Mouse (Mus musculus): ENCODE measurements at regions not wholly inside any gene's neighbourhood (a gene's known extent, or its start where the extent isn't known, plus 50 kb on each side); places are given as distances from the start of the nearest gene placed in this dataset.

- WGBS: 76% methylated on average over 5 of the region's 6 CpGs
- no peaks in the 10 kb centered on the region for H3K27me3 ChIP-seq (ENCODE audit: control insufficient read depth, insufficient read depth, low read length)
- H3K4me3 ChIP-seq (ENCODE audit: low read depth, low read length): no peak overlapping the region
- ATAC-seq (replicated peaks; ENCODE audit: low FRiP score) (no peak), DNase-seq (ENCODE audit: low spot score) (no peak)
- no peaks in the 10 kb centered on the region for H3K9me3 ChIP-seq (ENCODE audit: control insufficient read depth, low read length)
- H3K9ac ChIP-seq (ENCODE audit: low read length): no peak overlapping the region
- no peak overlapping the region for H3K27ac ChIP-seq (ENCODE audit: low read depth, low read length)
- no peaks in the 10 kb centered on the region for H3K36me3 ChIP-seq (ENCODE audit: control insufficient read depth, insufficient read depth, low read length)
- no peak overlapping the region for H3K4me2 ChIP-seq (ENCODE audit: low read depth, low read length, severe bottlenecking)
- H3K4me1 ChIP-seq (replicated peaks; ENCODE audit: control insufficient read depth, insufficient read depth, low read length): no peaks in the 10 kb centered on the region
Measured at GRCm38 (mm10) chr13:52007585-52008395, 161.3 kb downstream of the Gadd45g start.

GRCm38 (mm10) chr13:52009231-52009630, 162.8 kb downstream of the Gadd45g start:
- H3K27me3 ChIP-seq (ENCODE audit: control insufficient read depth, insufficient read depth, low read length): no peaks in the 10 kb centered on the region
- H3K4me1 ChIP-seq (replicated peaks; ENCODE audit: control insufficient read depth, insufficient read depth, low read length): peaks cover 5% of the 10 kb centered on the region; the same call in 1 of the 2 replicates
- ATAC-seq (replicated peaks; ENCODE audit: low FRiP score) (no peak), DNase-seq (ENCODE audit: low spot score) (no peak)
- no peaks in the 10 kb centered on the region for H3K9me3 ChIP-seq (ENCODE audit: control insufficient read depth, low read length)
- no peaks in the 10 kb centered on the region for H3K36me3 ChIP-seq (ENCODE audit: control insufficient read depth, insufficient read depth, low read length)
- no peak overlapping the region for H3K9ac ChIP-seq (ENCODE audit: low read length)
- H3K4me3 ChIP-seq (ENCODE audit: low read depth, low read length): no peak overlapping the region
- H3K27ac ChIP-seq (ENCODE audit: low read depth, low read length): no peak overlapping the region
- 89% methylated on average over 4 of the region's 4 CpGs for WGBS
- H3K4me2 ChIP-seq (ENCODE audit: low read depth, low read length, severe bottlenecking): no peak overlapping the region

- Histone ChIP-seq H3K36me3 (ENCODE audit: control insufficient read depth, insufficient read depth, low read length) (no peaks in the 10 kb centered on the region), H3K27ac (ENCODE audit: low read depth, low read length) (no peak overlapping the region), H3K4me1 (replicated peaks; ENCODE audit: control insufficient read depth, insufficient read depth, low read length) (peaks cover 7% of the 10 kb centered on the region; the same call in 1 of the 2 replicates), H3K9me3 (ENCODE audit: control insufficient read depth, low read length) (no peaks in the 10 kb centered on the region), H3K27me3 (ENCODE audit: control insufficient read depth, insufficient read depth, low read length) (no peaks in the 10 kb centered on the region), H3K4me2 (ENCODE audit: low read depth, low read length, severe bottlenecking) (no peak overlapping the region), H3K9ac (ENCODE audit: low read length) (no peak overlapping the region), H3K4me3 (ENCODE audit: low read depth, low read length) (no peak overlapping the region)
- WGBS: 93% methylated on average over 6 of the region's 6 CpGs
- DNase-seq (ENCODE audit: low spot score): no peak
- ATAC-seq (replicated peaks; ENCODE audit: low FRiP score): no peak
Measured at GRCm38 (mm10) chr13:52009766-52010165, 163.3 kb downstream of the Gadd45g start.

GRCm38 (mm10) chr13:52011001-52011400, 164.5 kb downstream of the Gadd45g start:
- H3K4me2 ChIP-seq (ENCODE audit: low read depth, low read length, severe bottlenecking): no peak overlapping the region
- ATAC-seq (replicated peaks; ENCODE audit: low FRiP score) (no peak), DNase-seq (ENCODE audit: low spot score) (no peak)
- WGBS: 80% methylated on average over 3 of the region's 3 CpGs
- no peak overlapping the region for H3K27ac ChIP-seq (ENCODE audit: low read depth, low read length)
- H3K9ac ChIP-seq (ENCODE audit: low read length): no peak overlapping the region
- H3K4me1 ChIP-seq (replicated peaks; ENCODE audit: control insufficient read depth, insufficient read depth, low read length): peaks cover 12% of the 10 kb centered on the region; the same call in 1 of the 2 replicates
- H3K9me3 ChIP-seq (ENCODE audit: control insufficient read depth, low read length): no peaks in the 10 kb centered on the region
- no peaks in the 10 kb centered on the region for H3K36me3 ChIP-seq (ENCODE audit: control insufficient read depth, insufficient read depth, low read length)
- H3K4me3 ChIP-seq (ENCODE audit: low read depth, low read length): no peak overlapping the region
- no peaks in the 10 kb centered on the region for H3K27me3 ChIP-seq (ENCODE audit: control insufficient read depth, insufficient read depth, low read length)

- no peak for DNase-seq (ENCODE audit: low spot score)
- H3K4me2 ChIP-seq (ENCODE audit: low read depth, low read length, severe bottlenecking): no peak overlapping the region
- no peaks in the 10 kb centered on the region for H3K36me3 ChIP-seq (ENCODE audit: control insufficient read depth, insufficient read depth, low read length)
- no peak for ATAC-seq (replicated peaks; ENCODE audit: low FRiP score)
- no peak overlapping the region for H3K9ac ChIP-seq (ENCODE audit: low read length)
- H3K27me3 ChIP-seq (ENCODE audit: control insufficient read depth, insufficient read depth, low read length): no peaks in the 10 kb centered on the region
- H3K4me1 ChIP-seq (replicated peaks; ENCODE audit: control insufficient read depth, insufficient read depth, low read length): peaks cover 12% of the 10 kb centered on the region; the same call in 1 of the 2 replicates
- H3K9me3 ChIP-seq (ENCODE audit: control insufficient read depth, low read length): no peaks in the 10 kb centered on the region
- H3K4me3 ChIP-seq (ENCODE audit: low read depth, low read length): no peak overlapping the region
- whole genome bisulfite sequencing: 71% methylated on average over 1 of the region's 1 CpGs
- H3K27ac ChIP-seq (ENCODE audit: low read depth, low read length): no peak overlapping the region
Measured at GRCm38 (mm10) chr13:52013182-52013581, 166.7 kb downstream of the Gadd45g start.

- no peaks in the 10 kb centered on the region for H3K27me3 ChIP-seq (ENCODE audit: control insufficient read depth, insufficient read depth, low read length)
- no peak overlapping the region for H3K27ac ChIP-seq (ENCODE audit: low read depth, low read length)
- no peaks in the 10 kb centered on the region for H3K36me3 ChIP-seq (ENCODE audit: control insufficient read depth, insufficient read depth, low read length)
- no peak for ATAC-seq (replicated peaks; ENCODE audit: low FRiP score)
- H3K4me1 ChIP-seq (replicated peaks; ENCODE audit: control insufficient read depth, insufficient read depth, low read length): peaks cover 12% of the 10 kb centered on the region; the same call in 1 of the 2 replicates
- WGBS: 63% methylated on average over 2 of the region's 2 CpGs
- no peak for DNase-seq (ENCODE audit: low spot score)
- H3K4me2 ChIP-seq (ENCODE audit: low read depth, low read length, severe bottlenecking): no peak overlapping the region
- no peak overlapping the region for H3K9ac ChIP-seq (ENCODE audit: low read length)
- no peak overlapping the region for H3K4me3 ChIP-seq (ENCODE audit: low read depth, low read length)
- no peaks in the 10 kb centered on the region for H3K9me3 ChIP-seq (ENCODE audit: control insufficient read depth, low read length)
Measured at GRCm38 (mm10) chr13:52013757-52014156, 167.3 kb downstream of the Gadd45g start.

- H3K9ac ChIP-seq (ENCODE audit: low read length): no peak overlapping the region
- no peaks in the 10 kb centered on the region for H3K9me3 ChIP-seq (ENCODE audit: control insufficient read depth, low read length)
- WGBS: 58% methylated on average over 7 of the region's 7 CpGs
- no peak overlapping the region for H3K27ac ChIP-seq (ENCODE audit: low read depth, low read length)
- DNase-seq (ENCODE audit: low spot score): no peak
- no peaks in the 10 kb centered on the region for H3K36me3 ChIP-seq (ENCODE audit: control insufficient read depth, insufficient read depth, low read length)
- ATAC-seq (replicated peaks; ENCODE audit: low FRiP score): peak; percentile 50; the same call in 1 of the 2 replicates
- H3K4me2 ChIP-seq (ENCODE audit: low read depth, low read length, severe bottlenecking): 0 out of 2 replicates have a peak overlapping the region, but pooled peaks have one; percentile 5
- no peaks in the 10 kb centered on the region for H3K27me3 ChIP-seq (ENCODE audit: control insufficient read depth, insufficient read depth, low read length)
- peaks cover 12% of the 10 kb centered on the region; the same call in 1 of the 2 replicates for H3K4me1 ChIP-seq (replicated peaks; ENCODE audit: control insufficient read depth, insufficient read depth, low read length)
- H3K4me3 ChIP-seq (ENCODE audit: low read depth, low read length): no peak overlapping the region
Measured at GRCm38 (mm10) chr13:52014566-52014965, 168.1 kb downstream of the Gadd45g start.

GRCm38 (mm10) chr13:52015066-52015465, 168.6 kb downstream of the Gadd45g start:
- 4% methylated on average over 4 of the region's 4 CpGs for WGBS
- Histone ChIP-seq H3K36me3 (ENCODE audit: control insufficient read depth, insufficient read depth, low read length) (no peaks in the 10 kb centered on the region), H3K9me3 (ENCODE audit: control insufficient read depth, low read length) (no peaks in the 10 kb centered on the region), H3K9ac (ENCODE audit: low read length) (no peak overlapping the region), H3K27me3 (ENCODE audit: control insufficient read depth, insufficient read depth, low read length) (no peaks in the 10 kb centered on the region), H3K4me2 (ENCODE audit: low read depth, low read length, severe bottlenecking) (0 out of 2 replicates have a peak overlapping the region, but pooled peaks have one; percentile 8), H3K27ac (ENCODE audit: low read depth, low read length) (peak overlapping the region; percentile 8; the same call in 1 of the 2 replicates), H3K4me1 (replicated peaks; ENCODE audit: control insufficient read depth, insufficient read depth, low read length) (peaks cover 12% of the 10 kb centered on the region; the same call in 1 of the 2 replicates), H3K4me3 (ENCODE audit: low read depth, low read length) (no peak overlapping the region)
- ATAC-seq (replicated peaks; ENCODE audit: low FRiP score) (peak; percentile 69; the same call in 1 of the 2 replicates), DNase-seq (ENCODE audit: low spot score) (no peak)
